Mouse (Mus musculus): ENCODE results near the gene Wap.
"Not testable (repeated sequence)": the region's sequence is repeated elsewhere in the genome, so short reads cannot be mapped to it uniquely, and the experiment has no call there.

Gene Wap

DNA sequence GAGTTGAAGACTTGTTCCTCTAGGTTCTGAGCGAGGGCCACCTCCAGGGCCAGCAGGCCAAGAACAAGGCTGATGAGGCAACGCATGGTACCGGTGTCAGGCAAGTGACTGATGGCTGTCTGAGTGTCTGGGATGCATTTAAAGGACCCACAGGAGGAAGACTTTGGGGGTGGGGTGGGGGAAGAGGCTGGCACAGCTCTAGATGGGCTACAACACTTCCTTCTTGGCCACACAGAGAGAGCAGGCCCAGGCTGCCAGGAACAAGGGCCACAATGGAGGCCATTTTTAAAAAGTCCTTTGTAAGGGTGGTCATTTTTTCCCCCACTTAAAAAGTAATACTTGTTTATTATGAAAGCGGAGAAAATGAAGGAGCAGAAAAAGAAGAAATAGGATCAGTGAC lies at the start of gene Wap:
TSS of gene Wap (minus strand) at position 101 of the 400 bp plus-strand sequence.
- DNase-seq (ENCODE audit: low read depth, low spot score) = no peak

GRCm38 (mm10) chr11:6684741-6685140 lies 46.3 kb upstream of the Wap start:
- DNase-seq (ENCODE audit: low read depth, low spot score) = no peak

GRCm38 (mm10) chr11:6680397-6680818 lies 42.0 kb upstream of the Wap start:
- no peak for DNase-seq (ENCODE audit: low read depth, low spot score)

GRCm38 (mm10) chr11:6679694-6680396 lies 41.4 kb upstream of the Wap start:
- DNase-seq (ENCODE audit: low read depth, low spot score) = no peak

GRCm38 (mm10) chr11:6677530-6677929 lies 39.1 kb upstream of the Wap start:
- peak; percentile 49 for DNase-seq (ENCODE audit: low read depth, low spot score)

GRCm38 (mm10) chr11:6676641-6677040 lies 38.2 kb upstream of the Wap start:
- DNase-seq (ENCODE audit: low read depth, low spot score) = no peak

- DNase-seq (ENCODE audit: low read depth, low spot score) = no peak
Observed at GRCm38 (mm10) chr11:6675402-6675801, 37.0 kb upstream of the Wap start.

DNA sequence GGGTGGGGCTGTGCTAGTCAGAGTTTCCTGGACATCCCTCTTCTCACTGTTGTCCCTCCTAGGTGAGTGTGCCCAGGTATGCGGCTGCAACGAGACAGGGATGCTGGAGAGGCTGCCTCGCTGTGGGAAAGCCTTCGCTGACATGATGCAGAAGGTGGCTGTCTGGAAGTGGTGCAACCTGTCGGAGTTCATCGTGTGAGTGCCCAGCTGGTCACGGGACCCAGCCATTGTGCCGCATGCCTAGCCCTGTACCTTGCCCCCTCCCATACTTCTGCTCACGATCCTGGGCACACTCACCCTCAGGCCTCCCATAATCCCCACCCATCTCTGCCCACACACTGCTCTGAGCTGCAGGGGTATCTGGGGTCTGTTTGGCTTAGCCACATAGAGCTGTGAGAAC lies 36.3 kb upstream of the Wap start:
- DNase-seq (ENCODE audit: low read depth, low spot score) = no peak

DNA sequence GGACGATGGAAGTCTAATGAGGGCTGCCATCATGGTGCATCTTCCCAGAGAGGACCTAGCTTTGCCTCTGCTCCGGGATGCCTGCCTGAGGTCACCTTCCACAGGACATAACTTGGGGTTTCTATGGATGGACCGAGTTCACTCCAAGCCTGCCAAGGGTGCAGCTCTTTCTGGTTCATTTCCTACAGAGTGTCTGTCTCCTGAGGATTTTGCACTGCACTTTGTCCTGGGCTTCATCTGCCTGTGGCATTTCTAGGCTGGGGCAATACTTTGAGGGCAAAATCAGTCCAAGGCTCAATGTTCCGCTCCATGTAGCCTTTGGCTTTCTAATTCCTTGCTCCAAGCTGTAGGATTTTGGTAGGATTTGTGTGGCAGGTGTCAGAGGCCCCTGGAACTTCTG lies 32.4 kb upstream of the Wap start:
- no peak for DNase-seq (ENCODE audit: low read depth, low spot score)

DNA sequence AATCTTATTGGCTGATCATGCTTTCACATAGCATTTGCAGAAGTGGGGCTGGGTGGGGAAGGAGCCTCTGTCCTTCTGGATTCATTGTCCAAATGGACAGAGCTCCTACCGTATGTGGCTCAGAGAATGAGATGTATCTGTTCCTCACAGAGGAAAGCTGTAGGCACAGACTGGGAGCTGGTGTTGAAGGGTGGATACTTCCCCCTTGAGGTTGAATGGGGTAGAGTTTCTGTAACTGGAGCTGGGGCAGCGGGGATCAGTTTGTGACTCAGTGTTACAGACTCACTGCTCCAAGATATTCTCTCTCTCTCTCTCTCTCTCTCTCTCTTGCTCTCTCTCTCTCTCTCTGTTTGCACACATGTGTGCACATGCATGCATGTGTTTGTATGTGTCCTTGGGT lies 31.6 kb upstream of the Wap start:
- no peak for DNase-seq (ENCODE audit: low read depth, low spot score)

- no peak for DNase-seq (ENCODE audit: low read depth, low spot score)
Observed at GRCm38 (mm10) chr11:6669041-6669440, 30.6 kb upstream of the Wap start.

DNA sequence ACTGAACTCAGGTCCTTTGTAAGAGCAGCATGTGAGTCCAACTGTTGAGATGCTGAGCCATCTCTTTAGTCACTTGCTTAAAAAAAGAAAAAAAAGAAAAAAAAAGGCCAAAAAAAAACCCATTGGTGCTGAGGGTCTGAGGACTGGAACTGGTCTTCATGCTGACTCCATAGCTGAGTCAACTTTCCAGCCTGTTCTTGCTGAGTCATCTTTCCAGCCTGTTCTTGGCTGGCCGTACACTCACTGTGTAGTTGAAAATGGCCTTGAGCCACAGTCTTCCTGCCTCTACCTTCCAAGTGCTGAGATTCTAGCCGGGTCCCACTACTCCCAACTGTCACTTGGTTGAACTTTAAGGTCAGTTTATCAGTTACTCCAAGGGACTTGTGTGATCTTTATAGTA lies 28.2 kb upstream of the Wap start:
- no peak for DNase-seq (ENCODE audit: low read depth, low spot score)

DNA sequence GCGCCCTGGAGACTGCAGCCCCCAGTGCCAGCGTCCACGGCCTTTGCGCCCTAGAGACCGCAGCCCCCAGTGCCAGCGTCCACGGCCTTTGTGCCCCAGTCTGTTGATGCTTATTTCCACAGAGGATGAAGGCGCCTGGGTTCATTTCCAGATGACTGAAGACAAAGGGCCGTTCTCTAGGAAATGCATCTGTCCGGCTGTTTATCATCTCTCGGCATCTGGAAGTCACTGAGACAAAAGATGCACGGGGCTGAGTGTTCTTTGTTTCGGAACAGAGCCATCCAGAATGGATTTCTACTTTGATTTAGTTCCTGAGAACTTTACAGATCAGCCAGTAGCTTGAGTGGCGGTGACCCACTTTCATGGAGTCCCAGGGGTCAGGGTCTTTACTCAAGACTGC lies 22.8 kb upstream of the Wap start:
- DNase-seq (ENCODE audit: low read depth, low spot score) = no peak

DNA sequence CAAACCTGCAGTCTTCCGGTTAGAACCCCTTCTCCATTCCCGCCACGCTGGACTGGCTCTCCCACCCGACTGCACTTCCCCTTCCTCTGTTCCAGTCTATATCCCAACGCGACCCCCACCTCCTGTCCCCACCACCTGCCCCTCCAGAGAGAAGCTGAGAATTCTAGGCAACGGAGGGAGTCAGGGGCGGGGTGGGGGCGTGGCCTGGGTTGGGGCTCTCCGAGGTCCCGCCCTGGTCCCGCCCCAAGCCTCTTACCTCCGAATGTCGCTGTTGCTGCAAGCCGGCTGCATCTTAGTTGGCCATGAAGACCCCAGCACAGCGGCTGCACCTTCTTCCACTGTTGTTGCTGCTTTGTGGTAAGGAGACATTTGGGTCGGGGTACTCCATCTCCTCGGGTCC lies 19.8 kb upstream of the Wap start, which contains the start of gene Ramp3:
TSS of gene Ramp3 (plus strand) at position 251 of the 400 bp plus-strand sequence.
- DNase-seq (ENCODE audit: low read depth, low spot score) = peak; percentile 73

DNA sequence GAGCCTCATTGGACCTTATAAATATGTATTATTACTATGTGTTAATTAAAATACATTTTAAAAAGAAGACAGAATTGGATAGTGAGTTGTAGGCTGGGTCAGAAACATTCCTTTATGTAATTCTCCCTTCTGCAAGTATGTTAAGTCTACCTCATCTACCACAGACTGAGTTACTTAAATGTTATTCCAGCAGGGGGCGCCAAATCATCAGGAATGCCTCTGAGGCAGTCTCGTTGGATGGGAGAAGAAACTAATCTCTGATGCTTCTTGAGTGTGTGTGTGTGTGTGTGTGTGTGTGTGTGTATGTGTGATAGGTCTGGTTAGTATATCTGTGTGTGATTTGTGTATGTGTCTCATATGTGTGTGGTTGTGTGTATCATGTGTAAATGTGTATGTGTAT lies 16.5 kb upstream of the Wap start:
- DNase-seq (ENCODE audit: low read depth, low spot score) = peak; percentile 95

GRCm38 (mm10) chr11:6652978-6653377 lies 14.5 kb upstream of the Wap start:
- not testable (repeated sequence) for DNase-seq (ENCODE audit: low read depth, low spot score)

- DNase-seq (ENCODE audit: low read depth, low spot score) = no peak
Observed at GRCm38 (mm10) chr11:6650519-6650918, 12.1 kb upstream of the Wap start.

DNA sequence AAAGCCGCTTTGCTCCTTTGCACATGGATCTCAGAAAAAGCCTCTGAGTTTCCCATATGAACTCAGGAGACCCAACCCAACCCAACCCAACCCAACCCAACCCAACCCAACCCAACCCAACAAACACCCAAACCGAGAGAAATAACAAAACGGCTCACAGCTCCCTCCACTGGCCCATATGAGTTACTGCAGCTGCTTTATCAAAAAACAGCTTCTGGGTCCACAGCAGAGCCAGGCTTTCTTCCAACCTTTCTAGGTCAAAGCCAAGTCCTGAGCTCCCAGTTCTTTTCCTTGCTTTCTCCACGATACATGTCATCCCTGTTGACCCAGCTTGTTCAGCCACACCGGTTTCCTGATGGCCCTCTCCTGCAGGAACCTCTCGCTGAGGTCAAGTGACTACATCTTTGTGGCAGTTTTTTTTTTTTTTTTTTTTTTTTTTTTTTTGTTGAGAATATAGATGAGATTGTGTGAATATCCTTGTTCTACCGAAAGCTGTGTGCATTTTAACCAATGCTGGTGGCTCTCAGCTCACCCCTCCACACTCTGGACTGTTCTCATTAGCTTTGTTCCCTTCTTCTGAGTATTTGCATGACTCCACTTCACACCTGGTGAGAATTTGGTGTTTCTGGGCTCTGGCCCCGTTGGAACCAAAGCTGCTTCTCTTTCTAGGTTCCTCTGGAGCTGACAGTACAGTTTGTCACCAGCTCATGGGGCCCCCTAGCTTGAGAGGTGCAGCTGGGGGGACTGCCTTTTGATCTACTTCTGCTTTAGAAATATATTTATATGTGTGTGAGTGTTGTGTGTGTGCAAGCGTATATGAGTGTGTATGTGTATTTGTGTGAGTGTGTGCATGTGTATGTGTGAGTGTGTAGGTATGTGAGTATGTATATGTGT lies 9.6 kb upstream of the Wap start:
- DNase-seq (ENCODE audit: low read depth, low spot score) = peak; percentile 23

DNA sequence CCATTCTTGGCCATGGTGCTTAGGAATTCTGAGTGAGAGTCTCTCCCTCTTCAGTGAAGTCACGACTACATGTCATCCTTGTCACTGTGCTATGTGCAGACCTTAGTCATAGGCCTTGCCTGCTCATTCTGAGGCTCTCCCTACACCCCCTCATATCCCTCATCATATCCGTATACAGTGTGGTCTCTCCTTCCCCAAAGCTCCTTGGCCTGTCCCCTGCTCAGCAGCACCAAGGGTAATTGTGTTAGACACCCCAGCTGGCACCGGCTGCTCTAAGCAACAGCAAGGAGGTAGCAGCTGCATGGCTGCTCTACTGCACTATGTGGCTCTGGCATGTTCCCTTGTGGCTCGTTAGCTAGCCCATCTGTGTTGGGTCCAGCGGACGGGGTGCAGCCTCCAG lies 6.1 kb upstream of the Wap start:
- DNase-seq (ENCODE audit: low read depth, low spot score) = peak; percentile 52

GRCm38 (mm10) chr11:6639072-6639471 lies 635 bp upstream of the Wap start:
- no peak for DNase-seq (ENCODE audit: low read depth, low spot score)

GRCm38 (mm10) chr11:6636150-6636549 lies 2.3 kb downstream of the Wap start:
- no peak for DNase-seq (ENCODE audit: low read depth, low spot score)

GRCm38 (mm10) chr11:6629655-6630054 lies 8.8 kb downstream of the Wap start:
- peak; percentile 57 for DNase-seq (ENCODE audit: low read depth, low spot score)

DNA sequence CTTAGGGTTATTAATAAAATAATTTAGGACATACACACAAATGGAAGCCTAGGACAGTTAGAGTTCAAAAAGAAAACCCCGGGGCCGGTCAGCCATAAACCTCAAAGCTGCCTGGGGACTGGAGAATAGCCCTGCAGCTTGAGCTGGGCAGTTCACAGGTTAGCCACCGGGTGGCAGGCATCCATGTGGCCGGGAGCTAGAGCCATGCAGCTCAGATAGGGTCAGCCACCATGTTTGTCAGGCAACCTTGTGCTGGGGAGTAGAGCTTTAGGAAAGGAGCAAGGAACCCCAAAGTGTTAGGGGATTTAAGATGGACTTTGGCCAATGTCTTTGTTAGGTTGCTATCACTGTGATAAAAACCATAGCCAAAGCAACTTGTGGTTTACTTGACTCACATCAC lies 9.9 kb downstream of the Wap start:
- peak; percentile 58 for DNase-seq (ENCODE audit: low read depth, low spot score)
